Mouse (Mus musculus) kidney, embryonic 14.5 days (tissue): ENCODE data around the gene Ssr4. TPM values are rescaled to one million over a fixed set of nuclear protein-coding genes. Genes with fewer than 3 reads are reported as not detected.

Source experiments
- ATAC-seq: fragments of 200-750 bp; cut with Nextera tagmentation; 2 replicates; pipeline ENCODE4 v1.8.0; 2017; ENCODE audit warnings: moderate number of reproducible peaks, mild to moderate bottlenecking, moderate TSS enrichment, moderate library complexity; ENCODE audit not compliant: low FRiP score, low TSS enrichment
- H3K27ac ChIP-seq: fragments of 300-500 bp; sonication (generic); 2 replicates; pipeline ENCODE4 v1.5.1; 2014; ENCODE audit warnings: low read depth, mild to moderate bottlenecking, low read length, moderate library complexity, mixed read lengths
- H3K27me3 ChIP-seq: fragments of 300-500 bp; sonication (generic); 2 replicates; pipeline ENCODE4 v1.6.1; 2014; ENCODE audit warnings: mild to moderate bottlenecking, low read length; ENCODE audit not compliant: control insufficient read depth, insufficient read depth
- H3K36me3 ChIP-seq: fragments of 300-500 bp; sonication (generic); 2 replicates; pipeline ENCODE4 v1.6.1; 2014; ENCODE audit warnings: low read length, mixed read lengths; ENCODE audit not compliant: control insufficient read depth, insufficient read depth
- H3K4me1 ChIP-seq: fragments of 300-500 bp; sonication (generic); 2 replicates; pipeline ENCODE4 v1.6.1; 2014; ENCODE audit warnings: low read length, mixed read lengths; ENCODE audit not compliant: control insufficient read depth, insufficient read depth
- H3K4me2 ChIP-seq: fragments of 300-500 bp; sonication (generic); replicated peaks from 2 replicates; pipeline ENCODE4 v1.6.1; 2014; ENCODE audit warnings: low read depth, mild to moderate bottlenecking, low read length
- H3K4me3 ChIP-seq: fragments of 300-500 bp; sonication (generic); 2 replicates; pipeline ENCODE4 v1.5.1; 2014; ENCODE audit warnings: mild to moderate bottlenecking, low read length
- H3K9ac ChIP-seq: fragments of 300-500 bp; sonication (generic); 2 replicates; pipeline ENCODE4 v1.6.1; 2014; ENCODE audit warnings: low read depth, mild to moderate bottlenecking, low read length, moderate library complexity
- H3K9me3 ChIP-seq: fragments of 300-500 bp; sonication (generic); 2 replicates; pipeline ENCODE4 v1.6.1; 2016; ENCODE audit warnings: low read length; ENCODE audit not compliant: control insufficient read depth
- WGBS: fragments of 180-500 bp; shearing (Covaris S2); extraction: QIAGEN DNeasy Blood & Tissue Kit; methylation state at CpG from one replicate; pipeline ENCODE4 v1.1.7; 2014; 5-methylcytosine and 5-hydroxymethylcytosine counted together
- polyA plus RNA-seq: library from polyadenylated mRNA; unstranded; fragments of >200 nt; fragmentation: Nextera tagmentation; extraction: Ambion mirVana; gene quantifications from 2 replicates; pipeline ENCODE4 v1.2.1, GENCODE M21; 2014

The Ssr4 gene
- polyA plus RNA-seq, 1 experiment from 2014 or later = 207 TPM

GRCm38 (mm10) chrX:73836691-73837090, 49.9 kb downstream of the Ssr4 start:
- Histone ChIP-seq H3K27me3 (no peaks in the 10 kb centered on the region), H3K4me3 (no peak overlapping the region), H3K27ac (no peak overlapping the region), H3K4me2 (no peak overlapping the region), H3K4me1 (no peaks in the 10 kb centered on the region), H3K36me3 (no peaks in the 10 kb centered on the region), H3K9me3 (no peaks in the 10 kb centered on the region), H3K9ac (no peak overlapping the region)
- no peak for ATAC-seq
- 76% methylated on average over 3 of the region's 3 CpGs for WGBS

Other genes starting within 250 kb of the Ssr4 start
- 9.6 and 26.6 TPM in 2 replicates for gene Dusp9, start 147.6 kb upstream of the Ssr4 start, polyA plus RNA-seq
- 14.1 and 16.3 TPM in 2 replicates for gene Pnck, start 126.9 kb upstream of the Ssr4 start, polyA plus RNA-seq
- gene Slc6a8, start 113.9 kb upstream of the Ssr4 start, polyA plus RNA-seq = 9.0 and 10.4 TPM in 2 replicates
- gene Bcap31, start 70.9 kb upstream of the Ssr4 start, polyA plus RNA-seq = 228 and 265 TPM in 2 replicates
- gene Abcd1, start 70.4 kb upstream of the Ssr4 start, polyA plus RNA-seq = 9.3 and 12.0 TPM in 2 replicates
- gene Plxnb3, start 29.9 kb upstream of the Ssr4 start, polyA plus RNA-seq = 0.14 and 0.27 TPM in 2 replicates
- gene Srpk3, start 12.6 kb upstream of the Ssr4 start, polyA plus RNA-seq = 2.9 and 4.7 TPM in 2 replicates
- gene Idh3g, start 131 bp upstream of the Ssr4 start, polyA plus RNA-seq = 221 and 247 TPM in 2 replicates
- gene Pdzd4, start 37.9 kb downstream of the Ssr4 start, polyA plus RNA-seq = 1.1 and 1.9 TPM in 2 replicates
- gene Avpr2, start 105.1 kb downstream of the Ssr4 start, polyA plus RNA-seq = 2.3 and 4.4 TPM in 2 replicates
- 4.2 and 6.1 TPM in 2 replicates for gene L1cam, start 109.1 kb downstream of the Ssr4 start, polyA plus RNA-seq
- 1.7 and 4.2 TPM in 2 replicates for gene Arhgap4, start 134.8 kb downstream of the Ssr4 start, polyA plus RNA-seq
- gene Naa10, start 134.9 kb downstream of the Ssr4 start, polyA plus RNA-seq = 140 and 168 TPM in 2 replicates
- 36.9 and 38.8 TPM in 2 replicates for gene Renbp, start 143.8 kb downstream of the Ssr4 start, polyA plus RNA-seq
- gene Hcfc1, start 179.3 kb downstream of the Ssr4 start, polyA plus RNA-seq = 78.4 and 87.8 TPM in 2 replicates
- 56.6 and 64.8 TPM in 2 replicates for gene Irak1, start 236.9 kb downstream of the Ssr4 start, polyA plus RNA-seq